Mouse (Mus musculus): ENCODE measurements around the gene Copg2. TPM values are rescaled to one million over a fixed set of nuclear protein-coding genes. Genes with fewer than 3 reads are reported as not detected.

The Copg2 gene
- polyA plus RNA-seq, 1 experiment from 2014 or later: 26.8 TPM

GRCm38 (mm10) chr6:30904033-30904432, 7.4 kb upstream of the Copg2 start:
- WGBS: 60% methylated on average over 3 of the region's 3 CpGs
- H3K4me1 ChIP-seq (ENCODE audit: control insufficient read depth, insufficient read depth, low read length): peaks cover 7% of the 10 kb centered on the region
- no peaks in the 10 kb centered on the region for H3K9me3 ChIP-seq (replicated peaks; ENCODE audit: control insufficient read depth, low read length, poor library complexity, severe bottlenecking)
- ATAC-seq: no peak
- H3K4me3 ChIP-seq (ENCODE audit: low read depth, low read length): no peak overlapping the region
- H3K27ac ChIP-seq (ENCODE audit: low read length): no peak overlapping the region
- no peaks in the 10 kb centered on the region for H3K27me3 ChIP-seq (ENCODE audit: control insufficient read depth, insufficient read depth, low read depth, low read length)
- H3K9ac ChIP-seq (ENCODE audit: low read depth, low read length): no peak overlapping the region
- H3K4me2 ChIP-seq (ENCODE audit: low read length): no peak overlapping the region
- H3K36me3 ChIP-seq (ENCODE audit: control insufficient read depth, insufficient read depth, low read length): no peaks in the 10 kb centered on the region

- H3K9ac ChIP-seq (ENCODE audit: low read depth, low read length): no peak overlapping the region
- H3K27ac ChIP-seq (ENCODE audit: low read length): no peak overlapping the region
- no peak overlapping the region for H3K4me2 ChIP-seq (ENCODE audit: low read length)
- peaks cover 9% of the 10 kb centered on the region; the same call in 1 of the 2 replicates for H3K4me1 ChIP-seq (ENCODE audit: control insufficient read depth, insufficient read depth, low read length)
- WGBS: 78% methylated on average over 6 of the region's 6 CpGs
- no peak overlapping the region for H3K4me3 ChIP-seq (ENCODE audit: low read depth, low read length)
- H3K9me3 ChIP-seq (replicated peaks; ENCODE audit: control insufficient read depth, low read length, poor library complexity, severe bottlenecking): no peaks in the 10 kb centered on the region
- H3K27me3 ChIP-seq (ENCODE audit: control insufficient read depth, insufficient read depth, low read depth, low read length): no peaks in the 10 kb centered on the region
- H3K36me3 ChIP-seq (ENCODE audit: control insufficient read depth, insufficient read depth, low read length): no peaks in the 10 kb centered on the region
- ATAC-seq: no peak
These were observed 926 bp upstream of the Copg2 start for GRCm38 (mm10) chr6:30897520-30897919.

- Histone ChIP-seq H3K4me1 (ENCODE audit: control insufficient read depth, insufficient read depth, low read length) (peaks cover 9% of the 10 kb centered on the region; the same call in 1 of the 2 replicates), H3K27ac (ENCODE audit: low read length) (peak overlapping the region; percentile 92), H3K36me3 (ENCODE audit: control insufficient read depth, insufficient read depth, low read length) (no peaks in the 10 kb centered on the region), H3K4me3 (ENCODE audit: low read depth, low read length) (peak overlapping the region; percentile 79), H3K4me2 (ENCODE audit: low read length) (peak overlapping the region; percentile 67), H3K27me3 (ENCODE audit: control insufficient read depth, insufficient read depth, low read depth, low read length) (no peaks in the 10 kb centered on the region), H3K9me3 (replicated peaks; ENCODE audit: control insufficient read depth, low read length, poor library complexity, severe bottlenecking) (no peaks in the 10 kb centered on the region), H3K9ac (ENCODE audit: low read depth, low read length) (peak overlapping the region; percentile 88)
- ATAC-seq: no peak
- 15% methylated on average over 8 of the region's 8 CpGs for WGBS
These were observed 363 bp upstream of the Copg2 start for GRCm38 (mm10) chr6:30896986-30897327.

GRCm38 (mm10) chr6:30895819-30896194, 787 bp downstream of the Copg2 start:
- H3K36me3 ChIP-seq (ENCODE audit: control insufficient read depth, insufficient read depth, low read length): no peaks in the 10 kb centered on the region
- peak; percentile 5; the same call in 1 of the 2 replicates for ATAC-seq
- H3K27me3 ChIP-seq (ENCODE audit: control insufficient read depth, insufficient read depth, low read depth, low read length): no peaks in the 10 kb centered on the region
- 13% methylated on average over 3 of the region's 3 CpGs for WGBS
- peak overlapping the region; percentile 92 for H3K27ac ChIP-seq (ENCODE audit: low read length)
- peak overlapping the region; percentile 79 for H3K4me3 ChIP-seq (ENCODE audit: low read depth, low read length)
- peak overlapping the region; percentile 88 for H3K9ac ChIP-seq (ENCODE audit: low read depth, low read length)
- H3K4me1 ChIP-seq (ENCODE audit: control insufficient read depth, insufficient read depth, low read length): peaks cover 9% of the 10 kb centered on the region; the same call in 1 of the 2 replicates
- H3K9me3 ChIP-seq (replicated peaks; ENCODE audit: control insufficient read depth, low read length, poor library complexity, severe bottlenecking): no peaks in the 10 kb centered on the region
- H3K4me2 ChIP-seq (ENCODE audit: low read length): peak overlapping the region; percentile 67

- H3K9me3 ChIP-seq (replicated peaks; ENCODE audit: control insufficient read depth, low read length, poor library complexity, severe bottlenecking): no peaks in the 10 kb centered on the region
- no peak overlapping the region for H3K4me3 ChIP-seq (ENCODE audit: low read depth, low read length)
- no peaks in the 10 kb centered on the region for H3K27me3 ChIP-seq (ENCODE audit: control insufficient read depth, insufficient read depth, low read depth, low read length)
- H3K9ac ChIP-seq (ENCODE audit: low read depth, low read length): no peak overlapping the region
- H3K4me1 ChIP-seq (ENCODE audit: control insufficient read depth, insufficient read depth, low read length): peaks cover 9% of the 10 kb centered on the region; the same call in 1 of the 2 replicates
- H3K4me2 ChIP-seq (ENCODE audit: low read length): no peak overlapping the region
- WGBS: 87% methylated on average over 4 of the region's 4 CpGs
- H3K36me3 ChIP-seq (ENCODE audit: control insufficient read depth, insufficient read depth, low read length): peaks cover 3% of the 10 kb centered on the region; the same call in 1 of the 2 replicates
- H3K27ac ChIP-seq (ENCODE audit: low read length): no peak overlapping the region
- ATAC-seq: no peak
These were observed 3.5 kb downstream of the Copg2 start for GRCm38 (mm10) chr6:30893081-30893480.

- ATAC-seq: no peak
- no peak overlapping the region for H3K27ac ChIP-seq (ENCODE audit: low read length)
These were observed 4.8 kb downstream of the Copg2 start for GRCm38 (mm10) chr6:30891761-30892160.

GRCm38 (mm10) chr6:30884856-30885255, 11.7 kb downstream of the Copg2 start:
- Histone ChIP-seq H3K27me3 (ENCODE audit: control insufficient read depth, insufficient read depth, low read depth, low read length) (no peaks in the 10 kb centered on the region), H3K9ac (ENCODE audit: low read depth, low read length) (no peak overlapping the region), H3K4me2 (ENCODE audit: low read length) (no peak overlapping the region), H3K27ac (ENCODE audit: low read length) (no peak overlapping the region), H3K9me3 (replicated peaks; ENCODE audit: control insufficient read depth, low read length, poor library complexity, severe bottlenecking) (no peaks in the 10 kb centered on the region), H3K4me1 (ENCODE audit: control insufficient read depth, insufficient read depth, low read length) (no peaks in the 10 kb centered on the region), H3K4me3 (ENCODE audit: low read depth, low read length) (no peak overlapping the region), H3K36me3 (ENCODE audit: control insufficient read depth, insufficient read depth, low read length) (peaks cover 11% of the 10 kb centered on the region; the same call in 1 of the 2 replicates)
- no peak for ATAC-seq
- 93% methylated on average over 3 of the region's 3 CpGs for WGBS

More at GRCm38 (mm10) chr6:30891761-30892160, 4.8 kb downstream of the Copg2 start:
- Histone ChIP-seq H3K4me1 (ENCODE audit: control insufficient read depth, insufficient read depth, low read length) (0 out of 2 replicates have a peak, but pooled peaks cover 5% of the 10 kb centered on the region), H3K27me3 (ENCODE audit: control insufficient read depth, insufficient read depth, low read depth, low read length) (no peaks in the 10 kb centered on the region), H3K9ac (ENCODE audit: low read depth, low read length) (no peak overlapping the region), H3K4me2 (ENCODE audit: low read length) (no peak overlapping the region), H3K4me3 (ENCODE audit: low read depth, low read length) (no peak overlapping the region), H3K36me3 (ENCODE audit: control insufficient read depth, insufficient read depth, low read length) (peaks cover 3% of the 10 kb centered on the region; the same call in 1 of the 2 replicates), H3K9me3 (replicated peaks; ENCODE audit: control insufficient read depth, low read length, poor library complexity, severe bottlenecking) (no peaks in the 10 kb centered on the region)

- ATAC-seq: no peak
- 89% methylated on average over 4 of the region's 4 CpGs for WGBS
These were observed 13.1 kb downstream of the Copg2 start for GRCm38 (mm10) chr6:30883491-30883890.

GRCm38 (mm10) chr6:30876661-30877060, 19.9 kb downstream of the Copg2 start:
- no peak for ATAC-seq
- H3K9me3 ChIP-seq (replicated peaks; ENCODE audit: control insufficient read depth, low read length, poor library complexity, severe bottlenecking): 0 out of 2 replicates have a peak, but pooled peaks cover 4% of the 10 kb centered on the region
- no peak overlapping the region for H3K4me2 ChIP-seq (ENCODE audit: low read length)

More at GRCm38 (mm10) chr6:30883491-30883890, 13.1 kb downstream of the Copg2 start:
- Histone ChIP-seq H3K9me3 (replicated peaks; ENCODE audit: control insufficient read depth, low read length, poor library complexity, severe bottlenecking) (no peaks in the 10 kb centered on the region), H3K27ac (ENCODE audit: low read length) (no peak overlapping the region), H3K36me3 (ENCODE audit: control insufficient read depth, insufficient read depth, low read length) (peaks cover 16% of the 10 kb centered on the region; the same call in 1 of the 2 replicates), H3K9ac (ENCODE audit: low read depth, low read length) (no peak overlapping the region), H3K4me2 (ENCODE audit: low read length) (no peak overlapping the region), H3K4me3 (ENCODE audit: low read depth, low read length) (no peak overlapping the region), H3K27me3 (ENCODE audit: control insufficient read depth, insufficient read depth, low read depth, low read length) (no peaks in the 10 kb centered on the region), H3K4me1 (ENCODE audit: control insufficient read depth, insufficient read depth, low read length) (no peaks in the 10 kb centered on the region)

More at GRCm38 (mm10) chr6:30876661-30877060, 19.9 kb downstream of the Copg2 start:
- Histone ChIP-seq H3K27me3 (ENCODE audit: control insufficient read depth, insufficient read depth, low read depth, low read length) (no peaks in the 10 kb centered on the region), H3K4me3 (ENCODE audit: low read depth, low read length) (no peak overlapping the region), H3K36me3 (ENCODE audit: control insufficient read depth, insufficient read depth, low read length) (peaks cover 16% of the 10 kb centered on the region), H3K27ac (ENCODE audit: low read length) (no peak overlapping the region), H3K4me1 (ENCODE audit: control insufficient read depth, insufficient read depth, low read length) (no peaks in the 10 kb centered on the region), H3K9ac (ENCODE audit: low read depth, low read length) (no peak overlapping the region)
